Mouse (Mus musculus) right cerebral cortex, postnatal 14 days (tissue): Measurements from ENCODE around the gene Rasa4.
"Not testable (repeated sequence)": the region's sequence is repeated elsewhere in the genome, so short reads cannot be mapped to it uniquely, and the experiment has no call there.

Experiments
- DNase-seq: peaks from one replicate; pipeline ENCODE4 v3.0.0; 2022

The Rasa4 gene

DNA sequence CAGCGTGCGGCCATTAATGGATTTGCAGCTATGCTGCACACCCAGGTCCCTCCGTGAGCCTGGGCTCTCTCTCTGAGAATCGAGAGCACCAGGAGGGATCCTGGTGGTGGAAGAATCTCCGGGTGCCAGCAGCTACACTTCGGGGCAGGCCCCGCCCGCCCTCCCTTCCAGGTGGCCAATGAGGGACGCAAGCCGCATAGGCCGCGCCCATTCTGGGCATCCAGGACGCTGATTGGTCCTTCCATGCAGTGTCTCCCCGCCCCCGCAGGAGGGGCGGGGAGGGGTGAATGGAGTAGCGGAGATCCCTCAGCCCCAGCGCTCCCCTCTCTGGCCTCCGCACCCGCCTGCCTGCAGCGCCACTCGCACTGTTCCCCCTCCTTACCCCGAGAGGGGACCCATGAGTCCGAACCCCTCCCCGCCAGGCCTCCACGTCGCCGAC lies at the start of gene Rasa4:
Rasa4 (plus strand) TSS at position 248 of the 439 bp plus-strand sequence.
- peak; percentile 90 for DNase-seq

- DNase-seq, result no peak
Measured at GRCm38 (mm10) chr5:136034868-136035267, 48.8 kb upstream of the Rasa4 start.

DNA sequence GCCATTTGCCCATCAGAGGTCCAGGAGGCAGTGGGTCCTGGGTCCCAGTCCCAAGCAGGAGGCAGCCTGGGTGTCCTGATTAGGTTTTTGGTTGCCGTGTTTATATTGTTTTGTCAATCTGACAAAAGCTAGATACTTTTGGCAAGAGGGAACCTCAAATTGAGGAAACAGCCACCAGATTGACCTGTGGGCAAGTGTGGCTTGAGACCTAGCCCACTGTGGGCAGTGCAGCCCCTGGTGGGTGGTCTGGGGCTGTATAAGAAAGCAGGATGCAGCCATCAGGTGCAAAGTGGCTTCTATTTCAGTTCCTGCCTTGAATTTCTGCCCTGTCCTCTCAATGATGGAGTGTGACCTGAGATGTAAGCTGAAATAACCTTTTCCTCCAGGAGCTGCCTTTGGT lies 48.4 kb upstream of the Rasa4 start:
- no peak for DNase-seq

GRCm38 (mm10) chr5:136036667-136037066 lies 47.0 kb upstream of the Rasa4 start:
- DNase-seq, result no peak

DNA sequence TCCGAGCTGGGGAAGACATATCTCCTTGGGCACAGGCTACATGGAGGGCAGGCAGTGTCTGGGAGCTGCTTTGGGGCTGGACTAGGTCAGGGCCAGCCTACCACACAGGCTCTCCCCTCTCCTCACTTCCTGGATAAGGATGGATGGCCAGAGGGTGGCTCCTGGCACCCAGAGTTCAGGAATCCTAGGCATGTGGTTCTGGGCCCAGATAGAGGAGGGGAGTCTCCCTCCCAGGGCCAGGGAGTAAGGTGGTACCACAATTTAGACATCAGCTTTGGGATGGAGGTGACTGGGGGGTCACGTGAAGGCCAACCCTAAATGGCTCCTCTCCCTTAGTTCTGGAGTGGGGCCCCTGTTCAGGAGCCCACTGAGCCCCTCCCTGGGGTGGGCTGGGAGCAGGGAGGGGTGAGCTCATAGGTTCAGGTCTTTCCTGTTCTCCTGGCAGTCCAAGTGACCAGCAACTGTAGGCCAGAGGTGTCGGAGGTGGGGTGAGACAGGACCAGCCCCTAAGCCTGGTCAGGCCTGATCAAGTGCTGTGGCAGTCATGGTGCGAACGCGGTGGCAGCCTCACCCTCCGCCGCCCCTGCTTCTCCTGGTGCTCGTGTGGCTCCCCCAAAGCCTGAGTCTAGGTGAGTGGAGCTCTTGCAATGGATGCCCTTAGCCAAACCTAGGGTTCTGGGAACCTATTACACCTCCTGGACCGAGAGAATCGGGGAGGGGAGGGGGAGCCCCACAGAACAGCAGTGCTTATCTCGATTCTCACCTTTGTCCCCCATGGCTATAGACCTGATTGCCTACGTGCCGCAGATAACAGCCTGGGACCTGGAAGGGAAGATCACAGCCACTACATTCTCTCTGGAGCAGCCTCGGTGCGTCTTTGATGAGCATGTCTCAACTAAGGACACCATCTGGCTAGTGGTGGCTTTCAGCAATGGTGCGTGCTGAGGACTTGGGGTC lies 45.2 kb upstream of the Rasa4 start, which contains the start of gene Upk3b:
Upk3b (plus strand) TSS at position 239 of the 957 bp plus-strand sequence.
- DNase-seq, result no peak

DNA sequence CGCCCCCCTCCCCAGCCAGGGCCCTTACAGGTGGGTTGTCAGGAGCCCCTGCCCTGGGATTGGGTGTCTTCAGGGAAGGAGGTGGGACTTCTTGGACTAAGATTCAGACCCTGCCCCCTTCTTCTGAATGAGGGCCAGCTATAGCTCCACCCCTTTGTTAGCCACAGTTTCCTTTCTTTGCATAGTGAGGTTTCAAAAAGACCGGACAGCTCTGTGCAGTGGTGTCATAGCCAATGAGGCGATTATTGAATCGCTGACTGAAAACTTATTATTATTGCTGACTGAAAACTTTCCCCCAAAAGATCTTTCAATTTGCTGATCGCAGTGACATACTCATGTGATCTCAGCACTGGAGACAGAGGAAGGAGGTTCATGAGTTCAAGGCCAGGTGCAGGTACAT lies 43.5 kb upstream of the Rasa4 start:
- DNase-seq, result no peak

GRCm38 (mm10) chr5:136041260-136041659 lies 42.5 kb upstream of the Rasa4 start:
- no peak for DNase-seq

GRCm38 (mm10) chr5:136041666-136042065 lies 42.0 kb upstream of the Rasa4 start:
- no peak for DNase-seq

DNA sequence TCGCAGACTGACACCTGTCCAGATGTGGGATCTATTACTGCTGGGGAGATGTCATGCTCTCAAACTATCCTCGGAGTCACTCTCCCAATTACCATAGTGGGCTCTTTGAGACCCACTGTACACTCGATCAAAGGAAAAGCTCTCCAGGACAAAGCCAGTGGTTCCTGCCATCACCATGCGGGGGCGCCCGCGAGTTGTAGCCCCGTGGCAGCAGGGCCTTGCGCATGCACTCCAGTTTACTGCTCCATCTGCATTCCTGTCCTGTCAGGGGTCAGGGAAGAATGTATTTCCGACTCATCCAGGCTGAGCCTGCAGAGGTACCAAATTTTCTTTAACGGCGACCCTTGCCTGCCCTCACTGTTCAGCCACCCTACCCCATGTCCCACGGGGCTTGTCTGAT lies 38.9 kb upstream of the Rasa4 start:
- no peak for DNase-seq

GRCm38 (mm10) chr5:136045408-136045807 lies 38.3 kb upstream of the Rasa4 start:
- no peak for DNase-seq

GRCm38 (mm10) chr5:136045987-136046386 lies 37.7 kb upstream of the Rasa4 start:
- peak; percentile 88 for DNase-seq

- DNase-seq, result not testable (repeated sequence)
Measured at GRCm38 (mm10) chr5:136048541-136048940, 35.2 kb upstream of the Rasa4 start.

GRCm38 (mm10) chr5:136049926-136050325 lies 33.8 kb upstream of the Rasa4 start:
- DNase-seq, result no peak

DNA sequence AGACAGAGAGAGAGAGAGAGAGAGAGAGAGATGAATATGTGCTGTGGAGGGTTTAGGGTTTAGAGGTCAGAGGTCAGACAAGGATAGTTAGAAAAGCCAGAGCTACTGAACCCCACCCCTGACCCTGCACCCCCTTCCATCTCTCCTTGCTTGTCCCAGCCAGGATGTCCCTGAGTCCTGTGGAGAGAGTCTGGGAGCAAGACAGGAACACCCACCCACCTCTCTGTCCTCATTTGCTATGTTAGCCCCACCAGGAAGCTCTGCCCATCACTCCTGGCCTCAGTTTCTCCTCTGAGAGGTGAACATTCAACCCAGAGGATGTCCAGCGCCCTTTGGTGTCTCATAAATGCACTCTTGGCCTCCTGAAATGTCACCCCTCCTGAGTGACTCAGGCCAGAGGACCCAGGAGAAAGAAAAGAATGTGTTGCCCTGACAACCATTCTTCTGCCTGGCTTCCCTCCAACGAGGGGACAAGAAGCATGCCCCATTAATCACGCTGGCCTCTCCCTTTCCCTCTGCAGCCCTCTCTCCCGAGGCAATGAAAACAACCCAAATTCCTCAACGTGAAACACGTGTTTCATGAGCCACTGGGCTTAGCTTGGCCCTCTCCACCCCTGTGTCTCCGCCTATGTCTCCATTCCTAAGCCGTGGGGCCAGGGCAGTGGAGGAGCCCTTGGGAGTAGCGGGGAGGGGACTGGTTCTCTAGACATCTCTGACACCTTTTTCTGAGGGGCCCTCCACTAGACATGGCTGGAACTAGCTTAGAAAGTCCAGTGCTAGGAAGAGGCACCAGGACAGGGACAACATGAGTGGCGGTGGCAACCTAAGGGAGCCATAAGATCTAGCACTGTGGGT lies 32.3 kb upstream of the Rasa4 start:
- DNase-seq, result no peak

- no peak for DNase-seq
Measured at GRCm38 (mm10) chr5:136052861-136053655, 30.7 kb upstream of the Rasa4 start.

GRCm38 (mm10) chr5:136054301-136055077 lies 29.2 kb upstream of the Rasa4 start, which contains the start of gene Upk3bl:
Gene Upk3bl (plus strand): TSS chr5:136054492.
- DNase-seq, result no peak

GRCm38 (mm10) chr5:136056062-136056461 lies 27.7 kb upstream of the Rasa4 start:
- DNase-seq, result no peak

DNA sequence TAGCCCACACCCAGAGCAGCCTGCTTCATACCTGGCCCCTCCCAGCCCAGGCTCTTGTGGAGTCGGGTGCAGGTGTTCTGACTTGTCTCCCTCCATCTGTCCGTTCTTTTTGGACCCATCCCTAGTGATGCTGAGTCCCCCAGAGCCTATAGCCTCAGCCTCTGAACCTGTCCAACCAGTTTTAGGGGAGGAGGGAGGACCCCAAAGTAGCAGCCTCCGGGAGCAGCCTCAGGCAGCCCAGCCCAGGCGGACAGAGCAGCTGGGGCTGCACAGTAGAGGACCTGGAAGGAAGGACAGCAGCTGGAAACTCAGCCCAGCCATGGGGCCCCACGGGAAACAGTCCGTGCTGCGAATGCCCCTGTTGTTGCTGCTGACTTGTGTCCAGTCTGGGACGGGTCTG lies 26.6 kb upstream of the Rasa4 start:
- DNase-seq, result no peak

GRCm38 (mm10) chr5:136061567-136061966 lies 22.1 kb upstream of the Rasa4 start:
- DNase-seq, result peak; percentile 80

DNA sequence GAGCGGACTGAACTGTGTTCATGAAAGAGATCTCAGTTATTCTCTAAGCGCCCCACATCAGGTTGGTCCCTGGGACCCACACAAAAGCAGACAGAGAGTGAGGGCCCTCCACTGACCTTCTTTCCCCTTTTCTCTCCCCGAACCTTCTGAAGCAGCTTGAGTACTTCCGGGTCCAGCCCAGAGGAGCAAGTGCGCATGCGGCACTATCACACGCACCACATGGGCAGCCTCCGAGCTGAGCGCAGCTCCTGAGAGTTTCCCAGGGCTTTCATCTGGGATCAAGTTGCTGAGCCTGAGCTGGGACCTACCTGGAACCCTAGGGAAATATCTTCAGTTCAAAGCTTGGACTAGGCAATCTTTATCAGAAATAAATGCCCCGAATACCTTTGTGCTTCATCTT lies 19.8 kb upstream of the Rasa4 start:
- DNase-seq, result no peak

GRCm38 (mm10) chr5:136066404-136067148 lies 17.1 kb upstream of the Rasa4 start:
- DNase-seq, result not testable (repeated sequence)
